Mouse (Mus musculus): Measurements from ENCODE around the gene Igf2. TPM values are rescaled to one million over a fixed set of nuclear protein-coding genes. Genes with fewer than 3 reads are reported as not detected.
A peak's percentile ranks its signal among the peaks of the same experiment; 100 is the strongest.

The Igf2 gene
- polyA plus RNA-seq, 1 experiment: 4.3 TPM

DNA sequence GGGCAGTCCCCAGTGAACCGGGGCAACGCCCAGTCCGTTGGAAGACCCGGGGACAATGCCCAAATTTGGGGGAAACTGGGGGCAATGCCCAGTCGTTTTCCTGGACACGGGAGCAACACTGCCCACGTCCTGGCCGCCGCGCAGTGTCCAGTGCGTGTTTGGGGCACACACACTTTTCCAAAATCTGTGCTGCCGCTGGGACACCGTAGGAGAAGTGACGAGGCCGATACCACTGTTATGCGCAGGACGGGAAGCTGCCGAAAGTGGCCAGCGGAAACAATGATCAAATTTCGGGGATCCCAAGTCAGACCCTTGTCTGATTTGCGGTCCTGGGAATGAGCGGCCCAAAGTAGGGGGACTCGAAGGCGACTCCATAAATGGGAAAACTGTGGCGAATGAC, 5.6 kb downstream of the Igf2 start:
- Histone ChIP-seq H3K9me3 (ENCODE audit: control insufficient read depth, low read length) (peaks cover 4% of the 10 kb centered on the region; the same call in 1 of the 2 replicates), H3K4me3 (replicated peaks) (peak overlapping the region; percentile 48), H3K36me3 (ENCODE audit: control insufficient read depth) (no peaks in the 10 kb centered on the region), H3K4me1 (ENCODE audit: control insufficient read depth) (peaks cover 4% of the 10 kb centered on the region; the same call in 1 of the 2 replicates), H3K27me3 (ENCODE audit: control insufficient read depth) (peaks cover 100% of the 10 kb centered on the region)
- TF ChIP-seq TAL1 (IDR thresholded peaks at IDR 0.05; ENCODE audit: low read length) (no peak), GATA1 (IDR thresholded peaks at IDR 0.05; ENCODE audit: low read length) (no peak)

DNA sequence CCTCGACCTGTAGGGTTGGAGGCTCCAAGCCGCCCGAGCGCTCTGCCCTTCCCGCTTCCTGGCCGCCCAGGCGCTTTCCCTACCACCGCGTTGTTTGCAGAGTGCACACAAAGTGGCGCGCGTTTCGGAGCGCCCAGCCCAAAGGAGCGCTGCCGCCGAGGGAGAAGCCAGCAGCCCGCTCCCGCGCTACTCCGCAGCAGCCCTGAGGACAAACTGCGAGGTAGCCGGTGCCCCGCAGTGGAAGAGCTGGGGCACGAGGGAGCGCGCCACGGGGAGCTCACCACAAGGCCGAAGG, 6.0 kb downstream of the Igf2 start:
- H3K27me3 ChIP-seq (ENCODE audit: control insufficient read depth): peaks cover 100% of the 10 kb centered on the region
- TF ChIP-seq TAL1 (IDR thresholded peaks at IDR 0.05; ENCODE audit: low read length): no peak
- no peak for TF ChIP-seq GATA1 (IDR thresholded peaks at IDR 0.05; ENCODE audit: low read length)
- H3K9me3 ChIP-seq (ENCODE audit: control insufficient read depth, low read length): peaks cover 4% of the 10 kb centered on the region; the same call in 1 of the 2 replicates
- peak overlapping the region; percentile 48 for H3K4me3 ChIP-seq (replicated peaks)
- peaks cover 4% of the 10 kb centered on the region; the same call in 1 of the 2 replicates for H3K4me1 ChIP-seq (ENCODE audit: control insufficient read depth)
- H3K36me3 ChIP-seq (ENCODE audit: control insufficient read depth): no peaks in the 10 kb centered on the region

DNA sequence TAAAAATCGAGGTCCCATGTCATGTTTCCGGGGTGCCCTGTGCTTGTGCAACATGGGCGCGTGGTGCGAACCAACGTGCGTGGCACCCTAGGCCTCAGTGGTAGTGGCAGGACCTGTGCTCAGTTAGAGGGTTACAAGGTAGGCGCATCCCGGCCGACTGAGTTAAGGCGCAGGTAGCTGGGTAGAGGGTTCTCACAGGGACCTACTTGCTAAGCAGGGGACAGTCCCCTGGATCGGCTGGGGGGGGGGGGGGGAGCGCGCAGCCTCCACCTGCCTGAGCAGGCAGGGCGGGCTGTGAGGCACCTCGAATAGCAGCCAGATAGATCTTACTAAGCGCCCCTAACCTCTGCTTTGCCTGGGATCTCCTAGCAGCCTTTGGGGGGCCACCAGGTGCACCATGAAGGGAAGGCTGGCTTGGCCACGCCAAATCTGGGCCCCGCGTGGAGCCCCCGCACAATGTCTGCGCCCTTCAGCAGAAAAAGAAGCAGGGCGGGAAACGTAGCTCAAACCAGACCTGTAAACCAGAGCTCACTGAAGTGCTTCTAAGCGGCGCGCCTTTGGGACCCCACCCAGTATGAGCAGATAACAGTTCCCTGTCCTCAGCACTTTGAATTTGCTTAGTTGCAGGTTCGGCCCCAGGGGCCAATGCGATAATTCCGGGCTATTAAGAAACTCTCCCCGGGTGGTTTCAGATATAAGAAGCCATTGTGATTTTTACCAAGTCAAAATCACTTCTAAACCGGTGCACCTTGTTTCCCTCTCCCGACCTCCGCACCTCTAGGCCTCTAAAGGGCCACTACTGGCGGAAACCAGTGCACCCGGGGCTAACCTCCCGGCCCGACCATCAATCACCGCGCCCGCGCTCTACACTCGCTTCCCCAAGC, 6.6 kb downstream of the Igf2 start:
- Histone ChIP-seq H3K4me3 (replicated peaks) (peak overlapping the region; percentile 48), H3K27me3 (ENCODE audit: control insufficient read depth) (peaks cover 100% of the 10 kb centered on the region), H3K4me1 (ENCODE audit: control insufficient read depth) (peaks cover 4% of the 10 kb centered on the region; the same call in 1 of the 2 replicates), H3K36me3 (ENCODE audit: control insufficient read depth) (no peaks in the 10 kb centered on the region; the same call in 1 of the 2 replicates), H3K9me3 (ENCODE audit: control insufficient read depth, low read length) (peaks cover 4% of the 10 kb centered on the region; the same call in 1 of the 2 replicates)
- TF ChIP-seq GATA1 (IDR thresholded peaks at IDR 0.05; ENCODE audit: low read length): no peak
- TF ChIP-seq TAL1 (IDR thresholded peaks at IDR 0.05; ENCODE audit: low read length): no peak

DNA sequence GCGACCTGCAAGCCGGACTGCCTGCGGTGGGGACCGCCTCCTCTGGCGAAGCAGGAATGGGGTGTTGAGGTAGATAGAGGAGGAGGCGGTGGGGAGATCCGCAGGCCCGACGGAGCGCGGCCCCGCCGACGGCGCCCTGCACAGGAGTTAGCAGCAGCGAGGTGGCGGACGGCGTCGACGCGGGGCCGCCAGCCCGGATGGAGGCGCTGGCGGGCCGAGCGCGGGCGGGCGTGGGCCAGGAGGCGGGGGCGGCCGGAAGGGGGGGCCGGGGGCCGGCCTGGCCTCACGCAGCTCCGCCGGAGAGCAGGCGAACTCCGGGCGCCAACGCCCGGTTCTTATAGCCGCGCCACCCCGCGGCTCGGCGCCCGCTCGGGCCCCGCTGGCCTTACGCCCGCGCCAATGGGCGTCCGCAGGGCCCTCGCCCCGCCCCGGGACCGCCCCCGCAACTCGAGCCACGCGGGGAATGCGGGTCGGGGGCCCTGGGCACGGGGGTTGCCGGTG, 7.4 kb downstream of the Igf2 start:
- H3K4me3 ChIP-seq (replicated peaks): peak overlapping the region; percentile 51
- H3K27me3 ChIP-seq (ENCODE audit: control insufficient read depth): peaks cover 100% of the 10 kb centered on the region
- TF ChIP-seq GATA1 (IDR thresholded peaks at IDR 0.05; ENCODE audit: low read length) (no peak), TAL1 (IDR thresholded peaks at IDR 0.05; ENCODE audit: low read length) (no peak)
- peaks cover 4% of the 10 kb centered on the region; the same call in 1 of the 2 replicates for H3K4me1 ChIP-seq (ENCODE audit: control insufficient read depth)
- no peaks in the 10 kb centered on the region; the same call in 1 of the 2 replicates for H3K36me3 ChIP-seq (ENCODE audit: control insufficient read depth)
- peaks cover 4% of the 10 kb centered on the region; the same call in 1 of the 2 replicates for H3K9me3 ChIP-seq (ENCODE audit: control insufficient read depth, low read length)

DNA sequence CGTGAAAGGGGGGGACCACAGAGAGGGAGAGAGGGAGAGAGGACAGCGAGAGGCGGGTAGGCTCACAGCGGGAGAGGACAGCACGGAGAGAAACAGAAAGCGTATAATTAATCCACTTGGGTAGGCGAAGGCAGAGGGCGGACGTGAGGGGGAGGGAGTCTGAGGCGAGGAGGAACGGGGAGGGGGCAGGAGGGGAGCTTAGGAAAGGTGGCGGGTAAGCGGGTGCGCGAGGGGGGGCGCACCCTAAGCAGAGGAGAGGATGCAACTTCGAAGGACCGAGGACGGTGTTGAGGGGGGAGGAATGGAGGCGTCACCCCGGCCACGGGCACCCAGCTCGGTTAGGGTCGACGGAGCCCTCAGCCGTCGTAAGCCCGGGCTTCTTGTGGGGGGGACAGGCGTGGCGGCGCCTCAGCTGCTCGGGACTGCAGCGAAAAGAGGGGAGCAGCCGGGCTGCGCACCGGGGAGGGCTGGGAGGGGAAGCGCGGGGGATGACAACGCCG, 7.9 kb downstream of the Igf2 start:
- peaks cover 100% of the 10 kb centered on the region for H3K27me3 ChIP-seq (ENCODE audit: control insufficient read depth)
- peaks cover 4% of the 10 kb centered on the region; the same call in 1 of the 2 replicates for H3K9me3 ChIP-seq (ENCODE audit: control insufficient read depth, low read length)
- no peak for TF ChIP-seq TAL1 (IDR thresholded peaks at IDR 0.05; ENCODE audit: low read length)
- TF ChIP-seq GATA1 (IDR thresholded peaks at IDR 0.05; ENCODE audit: low read length): no peak
- H3K36me3 ChIP-seq (ENCODE audit: control insufficient read depth): no peaks in the 10 kb centered on the region; the same call in 1 of the 2 replicates
- H3K4me3 ChIP-seq (replicated peaks): peak overlapping the region; percentile 51
- peaks cover 4% of the 10 kb centered on the region; the same call in 1 of the 2 replicates for H3K4me1 ChIP-seq (ENCODE audit: control insufficient read depth)

DNA sequence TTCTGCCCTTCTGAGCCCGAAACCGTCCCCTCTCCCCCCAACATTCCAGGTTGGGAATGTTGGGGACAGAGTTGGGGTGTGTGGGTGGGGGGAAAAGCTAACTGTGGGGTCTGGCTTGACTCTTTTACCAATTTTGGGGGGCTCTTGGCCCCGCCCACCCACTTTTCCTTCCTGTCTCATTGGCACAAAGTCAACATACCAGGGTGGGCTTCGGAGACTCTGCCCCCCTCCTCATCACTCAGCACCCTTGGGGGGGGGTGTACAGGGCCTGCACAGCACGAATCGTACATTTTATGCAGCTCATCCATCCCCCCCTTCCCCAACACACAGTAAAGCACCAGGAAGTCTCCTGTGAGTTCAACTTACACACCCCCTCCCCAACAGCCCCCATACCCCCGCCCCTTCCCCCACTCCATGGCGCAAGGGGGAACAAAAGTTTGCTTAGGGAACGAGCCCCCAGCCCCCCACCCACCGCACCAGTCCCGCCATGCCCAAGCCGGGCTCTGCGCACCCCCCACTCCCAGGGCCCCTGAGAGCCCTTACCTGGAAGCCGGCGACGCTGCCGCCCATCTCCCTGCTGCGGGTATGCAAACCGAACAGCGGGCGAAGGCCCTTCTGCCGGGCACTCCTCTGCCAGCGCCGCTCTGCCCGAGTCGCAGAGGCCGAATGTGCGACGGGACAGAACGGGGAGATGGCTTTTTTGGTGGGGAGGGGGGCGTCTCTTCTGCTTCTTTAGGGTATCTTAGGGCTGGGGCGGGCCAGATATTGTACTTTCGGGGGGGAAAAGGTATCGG, 8.6 kb downstream of the Igf2 start:
- Histone ChIP-seq H3K9me3 (ENCODE audit: control insufficient read depth, low read length) (peaks cover 4% of the 10 kb centered on the region; the same call in 1 of the 2 replicates), H3K4me1 (ENCODE audit: control insufficient read depth) (peaks cover 4% of the 10 kb centered on the region; the same call in 1 of the 2 replicates), H3K4me3 (replicated peaks) (peak overlapping the region; percentile 51), H3K36me3 (ENCODE audit: control insufficient read depth) (no peaks in the 10 kb centered on the region; the same call in 1 of the 2 replicates), H3K27me3 (ENCODE audit: control insufficient read depth) (peaks cover 95% of the 10 kb centered on the region)
- TF ChIP-seq TAL1 (IDR thresholded peaks at IDR 0.05; ENCODE audit: low read length) (no peak), GATA1 (IDR thresholded peaks at IDR 0.05; ENCODE audit: low read length) (no peak)

DNA sequence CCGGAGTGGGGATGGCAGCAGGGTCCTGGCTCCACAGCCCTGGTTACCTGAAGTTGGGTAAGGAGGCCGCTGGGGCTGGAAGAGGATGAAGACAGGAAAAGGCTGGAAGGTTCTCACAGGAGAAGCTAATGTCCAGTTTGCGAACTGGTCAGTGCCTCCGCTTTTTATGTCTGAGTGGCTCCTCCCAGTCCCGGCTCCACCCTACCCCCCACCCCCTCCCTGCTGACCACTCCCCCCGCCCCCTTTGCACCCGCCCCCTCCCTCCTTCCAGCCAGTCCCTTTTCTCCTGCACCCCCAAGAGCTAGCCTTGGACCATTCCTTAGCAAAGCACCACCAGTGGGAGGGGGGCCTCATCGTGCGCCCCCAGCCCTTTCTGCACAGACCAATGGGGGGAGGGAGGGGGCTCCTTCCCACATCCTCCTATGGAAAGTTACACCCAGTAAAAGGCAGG, 9.2 kb downstream of the Igf2 start:
- peak overlapping the region; percentile 45 for H3K4me3 ChIP-seq (replicated peaks)

DNA sequence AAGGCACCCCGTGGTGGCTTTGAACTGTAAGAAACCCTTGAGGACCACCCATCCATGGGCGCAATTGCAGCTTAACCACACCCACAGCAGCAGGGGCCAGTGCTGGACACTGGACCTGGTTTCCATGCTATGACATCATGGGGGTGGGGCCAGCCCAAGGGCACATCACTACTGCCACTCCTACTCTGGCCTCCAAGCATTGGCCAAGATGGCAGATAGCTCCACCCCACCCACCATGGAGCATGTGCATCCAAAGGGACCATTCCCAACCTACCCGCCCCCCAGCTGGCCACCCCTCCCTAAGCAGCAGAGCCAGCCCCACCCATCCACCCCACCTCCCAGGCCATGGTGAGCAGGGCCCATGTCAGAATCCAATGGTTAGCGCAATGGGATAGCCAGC, 10.6 kb downstream of the Igf2 start:
- no peak for TF ChIP-seq GATA1 (IDR thresholded peaks at IDR 0.05; ENCODE audit: low read length)
- no peak for TF ChIP-seq TAL1 (IDR thresholded peaks at IDR 0.05; ENCODE audit: low read length)
- H3K4me3 ChIP-seq (replicated peaks): peak overlapping the region; percentile 45
- peaks cover 79% of the 10 kb centered on the region for H3K27me3 ChIP-seq (ENCODE audit: control insufficient read depth)
- no peaks in the 10 kb centered on the region; the same call in 1 of the 2 replicates for H3K36me3 ChIP-seq (ENCODE audit: control insufficient read depth)
- H3K4me1 ChIP-seq (ENCODE audit: control insufficient read depth): peaks cover 4% of the 10 kb centered on the region; the same call in 1 of the 2 replicates
- peaks cover 4% of the 10 kb centered on the region; the same call in 1 of the 2 replicates for H3K9me3 ChIP-seq (ENCODE audit: control insufficient read depth, low read length)

More for the DNA sequence above, 9.2 kb downstream of the Igf2 start:
- H3K36me3 ChIP-seq (ENCODE audit: control insufficient read depth): no peaks in the 10 kb centered on the region; the same call in 1 of the 2 replicates
- H3K4me1 ChIP-seq (ENCODE audit: control insufficient read depth): peaks cover 4% of the 10 kb centered on the region; the same call in 1 of the 2 replicates
- peaks cover 4% of the 10 kb centered on the region; the same call in 1 of the 2 replicates for H3K9me3 ChIP-seq (ENCODE audit: control insufficient read depth, low read length)
- peaks cover 92% of the 10 kb centered on the region for H3K27me3 ChIP-seq (ENCODE audit: control insufficient read depth)
- TF ChIP-seq TAL1 (IDR thresholded peaks at IDR 0.05; ENCODE audit: low read length) (no peak), GATA1 (IDR thresholded peaks at IDR 0.05; ENCODE audit: low read length) (no peak)

All from erythroblast, embryonic 14.5 days (primary cell).